Mouse (Mus musculus): Measurements from ENCODE around the gene Rpl35.

DNA sequence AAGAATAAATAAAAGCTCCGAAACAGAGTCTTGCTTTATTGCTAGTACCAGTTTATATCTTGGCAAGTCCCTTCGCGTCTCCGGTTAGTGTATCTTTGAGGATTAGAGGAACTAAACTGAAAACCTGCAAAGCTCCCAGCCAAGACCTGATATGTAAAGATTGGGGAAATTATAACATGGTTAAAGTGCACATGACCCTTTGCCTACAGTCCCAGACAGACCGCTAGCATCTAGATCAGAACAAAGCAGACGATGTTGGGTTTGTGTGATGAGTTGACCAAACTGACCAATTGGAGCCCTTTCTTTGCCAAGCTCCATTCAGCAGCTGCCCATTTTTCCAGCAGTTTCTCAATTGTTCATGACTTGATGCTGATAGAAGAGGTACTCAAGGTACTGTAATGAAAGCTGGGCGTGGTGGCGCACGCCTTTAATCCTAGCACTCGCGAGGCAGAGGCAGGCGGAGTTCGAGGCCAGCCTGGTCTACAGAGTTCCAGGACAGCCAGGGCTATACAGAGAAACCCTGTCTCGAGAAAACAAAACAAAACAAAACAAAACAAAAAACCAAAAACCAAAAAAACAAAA, 816 bp upstream of the Rpl35 start:
- TF ChIP-seq CTCF (IDR thresholded peaks at IDR 0.05; ENCODE audit: low read depth, low read length): no peak
- TF ChIP-seq POLR2A (IDR thresholded peaks at IDR 0.05; ENCODE audit: extremely low read depth, insufficient read depth, low read length): no peak
